Mouse (Mus musculus) spleen, adult 2 months (tissue): ENCODE results near the gene Txndc5.

Experiments used
- CTCF ChIP-seq: fragments of 200-500 bp; IDR thresholded peaks from 2 replicates; pipeline ENCODE4 v1.5.1; 2011; ENCODE audit warnings: mild to moderate bottlenecking, inconsistent platforms; ENCODE audit not compliant: insufficient read depth, insufficient read length, insufficient replicate concordance; ENCODE audit errors: extremely low read depth
- POLR2A ChIP-seq: fragments of 200-500 bp; IDR thresholded peaks from 2 replicates; pipeline ENCODE4 v1.6.1; 2011; ENCODE audit warnings: low read depth, low read length, inconsistent platforms

- TF ChIP-seq POLR2A (no peak), CTCF (no peak)
Observed at GRCm38 (mm10) chr13:38565245-38565644, 36.6 kb upstream of the Txndc5 start.
